Mouse (Mus musculus) brain, embryonic 14.5 days (tissue): Measurements from ENCODE around the gene Ptbp3.

Source experiments
- CTCF ChIP-seq: fragments of 200-500 bp; IDR thresholded peaks from 2 replicates; pipeline ENCODE4 v1.5.1; 2012; ENCODE audit warnings: inconsistent platforms, mild to moderate bottlenecking, moderate library complexity, borderline replicate concordance; ENCODE audit not compliant: insufficient read depth, insufficient read length; ENCODE audit errors: extremely low read depth
- POLR2A ChIP-seq: fragments of 200-500 bp; IDR thresholded peaks from 2 replicates; pipeline ENCODE4 v1.6.1; 2012; ENCODE audit warnings: mild to moderate bottlenecking, inconsistent platforms, borderline replicate concordance; ENCODE audit not compliant: poor library complexity, insufficient read depth, insufficient read length, severe bottlenecking; ENCODE audit errors: extremely low read depth

DNA sequence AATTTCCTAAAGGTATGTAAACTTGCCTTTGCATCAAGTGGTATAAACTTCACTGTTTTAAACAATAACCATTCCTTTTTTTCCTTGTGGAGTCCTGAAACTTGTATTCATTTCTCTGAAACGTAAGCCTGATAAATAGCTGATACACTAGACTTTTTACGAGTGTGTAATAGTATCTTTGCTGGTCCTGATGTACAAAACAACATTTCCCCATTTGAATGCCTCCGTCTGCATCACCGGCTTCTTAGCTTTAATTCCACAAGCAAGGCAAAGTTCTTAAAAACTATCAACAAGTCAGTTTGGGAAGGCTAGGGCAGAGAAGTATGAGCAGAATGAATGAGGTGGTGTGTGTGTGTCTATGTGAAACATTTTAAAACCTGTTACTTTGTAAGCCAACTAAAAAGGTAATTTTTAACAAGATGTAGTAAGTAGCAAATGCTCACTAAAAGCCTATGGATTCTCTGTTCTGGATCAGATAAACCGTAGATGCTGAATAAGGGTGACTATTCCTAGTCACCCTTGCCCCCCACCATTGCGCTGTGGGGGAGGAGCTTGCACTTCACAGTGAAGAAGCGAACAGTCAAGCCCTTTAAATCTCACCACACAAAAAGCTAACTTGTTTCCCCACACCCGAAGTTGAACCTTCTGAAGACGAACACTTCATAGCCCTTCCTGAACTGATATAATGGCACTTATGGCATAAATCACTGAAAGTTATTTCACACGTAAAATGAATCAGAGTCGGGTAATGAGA lies 1.9 kb downstream of the Ptbp3 start:
- TF ChIP-seq POLR2A: no peak
- TF ChIP-seq CTCF: no peak
